Mouse (Mus musculus) heart, adult 8-10 months (tissue): ENCODE data around the gene Myh7b. TPM values are rescaled to one million over a fixed set of nuclear protein-coding genes. Genes with fewer than 3 reads are reported as not detected.
A peak's percentile ranks its signal among the peaks of the same experiment; 100 is the strongest.

ENCODE experiments used
- microRNA-seq: library from miRNA; unstranded; fragments of <30 nt; microRNA quantifications from one replicate; pipeline ENCODE4 v1.2.0, GENCODE M21; 2022
- total RNA-seq, 4 experiments: library from RNA; stranded (reverse); gene quantifications; 2 replicates each; pipeline ENCODE4 v1.2.4; 2022

The Myh7b gene
- total RNA-seq, 4 experiments from 2014 or later: 21.9 to 55.5 (median 33.1) TPM

Small RNAs within 50 kb of the gene (microRNA-seq; reads per million reads assigned to microRNA genes)
- 8,339 reads per million, percentile 94 among the genes with 10 or more reads in this experiment for gene Mir499

Other genes starting within 250 kb of the Myh7b start
- 100 to 1,000 TPM; 452 to 522 (median 499) TPM for gene Trp53inp2, start 230.2 kb upstream of the Myh7b start, total RNA-seq
- gene Ncoa6, start 137.3 kb upstream of the Myh7b start, total RNA-seq: 10 to 100 TPM; 19.3 to 25.9 (median 20.9) TPM
- 10 to 100 TPM; 30.9 to 37.7 (median 35.5) TPM for gene Acss2, start 93.3 kb upstream of the Myh7b start, total RNA-seq
- 1 to 10 TPM in 1 of 4 experiments, under 1 TPM in 3; 0.62 to 1.0 (median 0.85) TPM for gene Ggt7, start 93.0 kb upstream of the Myh7b start, total RNA-seq
- 10 to 100 TPM; 14.2 to 15.6 (median 14.6) TPM for gene Gss, start 18.4 kb upstream of the Myh7b start, total RNA-seq
- 10 to 100 TPM; 85.4 to 95.8 (median 88.4) TPM for gene Trpc4ap, start 81.2 kb downstream of the Myh7b start, total RNA-seq
- gene Edem2, start 118.3 kb downstream of the Myh7b start, total RNA-seq: 1 to 10 TPM; 5.7 to 7.8 (median 6.4) TPM
- gene Gm17581, start 124.7 kb downstream of the Myh7b start, total RNA-seq: not detected
- gene Procr, start 139.9 kb downstream of the Myh7b start, total RNA-seq: 1 to 10 TPM; 1.9 to 2.8 (median 2.3) TPM
- not detected for gene Mmp24, start 164.1 kb downstream of the Myh7b start, total RNA-seq
- gene BC029722, start 208.2 kb downstream of the Myh7b start, total RNA-seq: 10 to 100 TPM; 29.8 to 40.2 (median 35.1) TPM
- 10 to 100 TPM; 44.2 to 65.1 (median 54.3) TPM for gene Eif6, start 215.7 kb downstream of the Myh7b start, total RNA-seq
- gene Fam83c, start 223.6 kb downstream of the Myh7b start, total RNA-seq: not detected